Mouse (Mus musculus) MEL (cell line): ENCODE data around the gene Tpcn2. TPM values are rescaled to one million over a fixed set of nuclear protein-coding genes. Genes with fewer than 3 reads are reported as not detected.

Experiments
- DNase-seq: peaks from one replicate; pipeline ENCODE4 v3.0.0; 2011; ENCODE audit warnings: low read depth, low spot score
- H3K27ac ChIP-seq: 2 replicates; pipeline ENCODE4 v1.5.1; 2012; ENCODE audit warnings: low read depth, mild to moderate bottlenecking, control low read depth, low read length, moderate library complexity; ENCODE audit not compliant: control insufficient read depth
- H3K27me3 ChIP-seq, 2 experiments: fragments of 150-350 bp in 1 of 2; sonication (generic) in 1 of 2; 2 replicates each; pipeline ENCODE4 v1.6.1; 2012; ENCODE audit warnings: low read length in 2 of 2, mild to moderate bottlenecking in 2 of 2, improper control_type of control experiment in 1 of 2, moderate library complexity in 1 of 2; ENCODE audit not compliant: insufficient read depth in 2 of 2, control insufficient read depth in 1 of 2
- H3K36me3 ChIP-seq, 2 experiments: 2 replicates each; pipeline ENCODE4 v1.6.1; 2012 to 2014; ENCODE audit warnings: low read length in 2 of 2, improper control_type of control experiment in 1 of 2, inconsistent platforms in 1 of 2, mild to moderate bottlenecking in 1 of 2; ENCODE audit not compliant: insufficient read depth in 2 of 2, control insufficient read depth in 1 of 2
- H3K4me1 ChIP-seq, 2 experiments: fragments of 150-350 bp in 1 of 2; sonication (generic) in 1 of 2; 2 replicates each; pipeline ENCODE4 v1.6.1; 2012; ENCODE audit warnings: low read length in 2 of 2, improper control_type of control experiment in 1 of 2, mild to moderate bottlenecking in 1 of 2; ENCODE audit not compliant: insufficient read depth in 2 of 2, control insufficient read depth in 1 of 2
- H3K4me3 ChIP-seq, 2 experiments: fragments of 150-350 bp in 1 of 2; sonication (generic) in 1 of 2; 2 replicates each; pipeline ENCODE4 v1.5.1; 2012; ENCODE audit warnings: low read depth in 2 of 2, low read length in 2 of 2, mild to moderate bottlenecking in 2 of 2, moderate library complexity in 2 of 2, control low read depth in 1 of 2, improper control_type of control experiment in 1 of 2; ENCODE audit not compliant: control insufficient read depth in 1 of 2, insufficient read depth in 1 of 2
- H3K79me2 ChIP-seq: 2 replicates; pipeline ENCODE4 v1.6.1; 2012; ENCODE audit warnings: mild to moderate bottlenecking, low read length, moderate library complexity; ENCODE audit not compliant: control insufficient read depth, poor library complexity, insufficient read depth
- H3K9ac ChIP-seq: 2 replicates; pipeline ENCODE4 v1.6.1; 2012; ENCODE audit warnings: low read depth, mild to moderate bottlenecking, control low read depth, low read length, moderate library complexity; ENCODE audit not compliant: control insufficient read depth, poor library complexity, severe bottlenecking
- H3K9me3 ChIP-seq: fragments of 150-350 bp; sonication (generic); replicated peaks from 2 replicates; pipeline ENCODE4 v1.6.1; 2012; ENCODE audit warnings: mild to moderate bottlenecking, low read length, improper control_type of control experiment, moderate library complexity; ENCODE audit not compliant: insufficient read depth
- BHLHE40 ChIP-seq: IDR thresholded peaks from 2 replicates; pipeline ENCODE4 v1.6.1; 2012; ENCODE audit warnings: low read depth, mild to moderate bottlenecking, inconsistent platforms, low read length, improper control_type of control experiment, borderline replicate concordance
- CHD1 ChIP-seq: IDR thresholded peaks from 2 replicates; pipeline ENCODE4 v1.6.1; 2012; ENCODE audit warnings: low read depth, mild to moderate bottlenecking, inconsistent platforms, low read length, improper control_type of control experiment
- CHD2 ChIP-seq: IDR thresholded peaks from 2 replicates; pipeline ENCODE4 v1.6.1; 2011; ENCODE audit warnings: low read length, improper control_type of control experiment
- CTCF ChIP-seq, 3 experiments: IDR thresholded peaks in 2 of 3; conservative IDR thresholded peaks in 1 of 3; 2 replicates each; pipeline ENCODE4 v1.5.1; 2011 to 2012; ENCODE audit warnings: low read length in 3 of 3, low read depth in 2 of 3, mild to moderate bottlenecking in 2 of 3, improper control_type of control experiment in 1 of 3, inconsistent platforms in 1 of 3, mixed read lengths in 1 of 3, moderate library complexity in 1 of 3; ENCODE audit not compliant: control insufficient read depth in 1 of 3, insufficient read depth in 1 of 3, poor library complexity in 1 of 3, severe bottlenecking in 1 of 3
- E2F4 ChIP-seq: IDR thresholded peaks from 2 replicates; pipeline ENCODE4 v1.6.1; 2011; ENCODE audit warnings: low read depth, low read length, improper control_type of control experiment, borderline replicate concordance
- EP300 ChIP-seq, 2 experiments: IDR thresholded peaks; 2 replicates each; pipeline ENCODE4 v1.6.1; 2011; ENCODE audit warnings: improper control_type of control experiment in 2 of 2, low read length in 2 of 2, low read depth in 1 of 2, mild to moderate bottlenecking in 1 of 2
- MAFK ChIP-seq: IDR thresholded peaks from 2 replicates; pipeline ENCODE4 v1.6.1; 2011; ENCODE audit warnings: low read depth, mild to moderate bottlenecking, low read length, improper control_type of control experiment, borderline replicate concordance
- MAX ChIP-seq: IDR thresholded peaks from 2 replicates; pipeline ENCODE4 v1.6.1; 2011; ENCODE audit warnings: low read length, improper control_type of control experiment
- MAZ ChIP-seq: IDR thresholded peaks from 2 replicates; pipeline ENCODE4 v1.6.1; 2012; ENCODE audit warnings: low read depth, mild to moderate bottlenecking, inconsistent platforms, low read length, improper control_type of control experiment
- MXI1 ChIP-seq: IDR thresholded peaks from 2 replicates; pipeline ENCODE4 v1.6.1; 2011; ENCODE audit warnings: mild to moderate bottlenecking, low read depth, low read length, improper control_type of control experiment
- MYC ChIP-seq: IDR thresholded peaks from 2 replicates; pipeline ENCODE4 v1.6.1; 2011; ENCODE audit warnings: low read depth, mild to moderate bottlenecking, low read length, improper control_type of control experiment, moderate library complexity
- NELFE ChIP-seq: IDR thresholded peaks from 2 replicates; pipeline ENCODE4 v1.6.1; 2011; ENCODE audit warnings: low read depth, low read length, improper control_type of control experiment
- POLR2A ChIP-seq, 2 experiments: IDR thresholded peaks; 2 replicates each; pipeline ENCODE4 v1.6.1; 2011 to 2012; ENCODE audit warnings: low read length in 2 of 2, mild to moderate bottlenecking in 2 of 2, control low read depth in 1 of 2, improper control_type of control experiment in 1 of 2, low read depth in 1 of 2, moderate library complexity in 1 of 2; ENCODE audit not compliant: control insufficient read depth in 1 of 2, insufficient read depth in 1 of 2, poor library complexity in 1 of 2
- POLR2AphosphoS5 ChIP-seq: IDR thresholded peaks from 2 replicates; pipeline ENCODE4 v1.6.1; 2012; ENCODE audit warnings: low read depth, borderline replicate concordance, mild to moderate bottlenecking, inconsistent platforms, low read length, moderate library complexity, mixed read lengths
- RCOR1 ChIP-seq: IDR thresholded peaks from 2 replicates; pipeline ENCODE4 v1.6.1; 2012; ENCODE audit warnings: low read depth, mild to moderate bottlenecking, inconsistent platforms, low read length, improper control_type of control experiment
- SIN3A ChIP-seq: IDR thresholded peaks from 2 replicates; pipeline ENCODE4 v1.6.1; 2012; ENCODE audit warnings: low read length, improper control_type of control experiment, inconsistent platforms
- TAL1 ChIP-seq: IDR thresholded peaks from 2 replicates; pipeline ENCODE4 v1.6.1; 2012; ENCODE audit warnings: mild to moderate bottlenecking, inconsistent platforms, low read length, moderate library complexity, mixed read lengths
- TBP ChIP-seq: IDR thresholded peaks from 2 replicates; pipeline ENCODE4 v1.8.0; 2011; ENCODE audit warnings: low read depth, low read length, improper control_type of control experiment
- USF1 ChIP-seq: IDR thresholded peaks from 2 replicates; pipeline ENCODE4 v1.6.1; 2014; ENCODE audit warnings: low read depth, mild to moderate bottlenecking, inconsistent platforms, low read length, improper control_type of control experiment, moderate library complexity
- ZC3H11A ChIP-seq: IDR thresholded peaks from 2 replicates; pipeline ENCODE4 v1.6.1; 2012; ENCODE audit warnings: low read depth, mild to moderate bottlenecking, inconsistent platforms, low read length, improper control_type of control experiment
- ZKSCAN1 ChIP-seq: IDR thresholded peaks from 2 replicates; pipeline ENCODE4 v1.6.1; 2012; ENCODE audit warnings: low read depth, mild to moderate bottlenecking, inconsistent platforms, low read length, improper control_type of control experiment, moderate library complexity
- polyA plus RNA-seq, 2 experiments: library from polyadenylated mRNA; stranded (reverse) in 1 of 2; unstranded in 1 of 2; fragments of >175 nt in 1 of 2; fragments of >200 nt in 1 of 2; gene quantifications; 2 replicates each; pipeline versions ENCODE4 v1.2.1 to v1.2.4; 2012; ENCODE audit warnings: low replicate concordance in 2 of 2, low read depth in 1 of 2; ENCODE audit not compliant: insufficient read length in 2 of 2, insufficient read depth in 1 of 2, missing spikeins in 1 of 2
- total RNA-seq: library from RNA; depleted of rRNA; stranded (reverse); fragments of 300-350 nt; gene quantifications from 2 replicates; pipeline ENCODE4 v1.2.3, GENCODE M21; 2012

Gene Tpcn2
- total and polyA plus RNA-seq, 3 experiments = 6.4 to 10.3 TPM; not detected in 1

DNA sequence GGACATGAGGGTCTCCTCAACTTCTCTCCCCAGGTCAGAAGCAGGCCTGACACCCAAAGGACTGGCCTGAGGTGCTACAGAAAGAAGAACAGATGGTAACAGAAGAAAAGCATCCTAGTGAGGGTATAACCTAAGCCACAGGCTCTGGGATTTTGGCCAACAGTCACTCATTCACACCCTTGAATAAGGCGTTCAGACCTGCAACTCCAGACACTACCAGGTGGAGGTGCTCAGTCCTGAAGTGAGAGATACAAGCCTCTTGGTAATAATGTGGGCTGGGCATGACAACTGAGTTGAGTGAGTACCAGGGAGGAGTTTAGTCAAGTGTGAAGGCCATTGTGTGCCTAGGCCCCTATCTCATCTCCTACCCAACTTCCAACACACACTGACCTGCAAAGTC is 129.7 kb downstream of the Tpcn2 start:
- no peak overlapping the region for H3K4me3 ChIP-seq
- DNase-seq = no peak
- H3K36me3 ChIP-seq = no peaks in the 10 kb centered on the region
- no peak for TF ChIP-seq MAX
- TF ChIP-seq, all 39 proteins: peak for 0
- H3K9ac ChIP-seq = no peak overlapping the region
- H3K27ac ChIP-seq = no peak overlapping the region
- H3K27me3 ChIP-seq = no peaks in the 10 kb centered on the region
- no peaks in the 10 kb centered on the region for H3K4me1 ChIP-seq
- H3K9me3 ChIP-seq = no peaks in the 10 kb centered on the region
- no peaks in the 10 kb centered on the region for H3K79me2 ChIP-seq

DNA sequence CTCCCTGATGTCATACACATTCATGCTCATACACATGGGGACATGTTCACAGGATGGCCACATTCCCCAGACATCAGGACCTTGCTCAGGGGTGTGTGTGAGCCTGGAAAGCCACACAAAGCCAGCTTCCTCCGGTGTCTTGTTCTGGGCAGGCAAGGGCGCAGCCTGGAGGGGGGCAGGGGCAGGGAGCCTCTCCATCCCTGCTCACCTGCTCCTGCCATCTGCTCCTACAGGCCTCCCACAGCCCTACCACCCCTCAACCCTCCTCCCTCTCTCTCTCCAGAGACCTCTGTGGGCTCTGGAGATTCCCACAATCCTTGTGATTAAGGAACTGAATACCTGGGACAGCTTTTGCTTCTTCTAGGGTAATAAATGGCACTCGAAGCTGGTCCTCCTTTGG is 132.0 kb downstream of the Tpcn2 start:
- Histone ChIP-seq H3K79me2 (no peaks in the 10 kb centered on the region), H3K27ac (no peak overlapping the region)
- no peak for TF ChIP-seq E2F4
- no peak for TF ChIP-seq CHD2
- TF ChIP-seq CHD1 = no peak
- TF ChIP-seq POLR2AphosphoS5 = no peak
- TF ChIP-seq USF1 = no peak
- TF ChIP-seq TAL1 = no peak
- TF ChIP-seq MAFK = no peak
- no peak for TF ChIP-seq MXI1
- TF ChIP-seq, all 39 proteins: peak for 0
- DNase-seq = no peak
- Histone ChIP-seq H3K9me3 (no peaks in the 10 kb centered on the region), H3K36me3 (no peaks in the 10 kb centered on the region), H3K4me1 (no peaks in the 10 kb centered on the region), H3K9ac (no peak overlapping the region), H3K27me3 (no peaks in the 10 kb centered on the region), H3K4me3 (no peak overlapping the region)

DNA sequence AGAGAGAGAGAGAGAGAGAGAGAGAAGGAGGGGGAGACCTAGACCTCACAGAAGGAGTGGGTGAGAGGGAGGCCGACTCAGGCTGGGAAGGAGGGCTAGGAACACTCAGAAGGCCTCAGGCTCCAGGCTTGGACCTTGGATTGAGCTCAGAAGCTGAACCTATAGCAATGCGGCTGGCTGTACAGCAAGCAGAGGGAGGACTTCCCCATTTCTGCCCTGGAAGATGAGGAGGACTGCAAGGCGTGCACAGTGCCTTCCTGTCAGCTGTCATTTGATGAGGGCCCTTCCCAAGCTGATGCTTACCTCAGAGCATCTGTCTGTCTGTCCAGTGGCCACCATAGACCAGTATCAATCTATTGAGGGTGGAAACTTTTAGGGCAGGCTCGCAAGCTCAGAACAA is 134.9 kb downstream of the Tpcn2 start:
- no peaks in the 10 kb centered on the region for H3K36me3 ChIP-seq
- no peak overlapping the region for H3K27ac ChIP-seq
- DNase-seq = no peak
- H3K4me3 ChIP-seq = no peak overlapping the region
- no peak overlapping the region for H3K9ac ChIP-seq
- no peaks in the 10 kb centered on the region for H3K27me3 ChIP-seq
- no peaks in the 10 kb centered on the region for H3K79me2 ChIP-seq
- H3K4me1 ChIP-seq = no peaks in the 10 kb centered on the region
- TF ChIP-seq NELFE = no peak
- TF ChIP-seq ZC3H11A = no peak
- no peak for TF ChIP-seq EP300 (IDR thresholded peaks at IDR 0.05; ENCODE audit: low read depth in 1 of 2, low read length in 2 of 2)
- no peak for TF ChIP-seq BHLHE40
- no peak for TF ChIP-seq USF1
- TF ChIP-seq MAX = no peak
- no peak for TF ChIP-seq RCOR1
- no peak for TF ChIP-seq ZKSCAN1
- TF ChIP-seq CTCF (IDR thresholded peaks at IDR 0.05 in 2 of 3, conservative IDR thresholded peaks at IDR 0.05 in 1 of 3; ENCODE audit: control insufficient read depth in 1 of 3, insufficient read depth in 1 of 3, low read depth in 2 of 3, low read length in 3 of 3, poor library complexity in 1 of 3, severe bottlenecking in 1 of 3) = no peak
- TF ChIP-seq POLR2A (IDR thresholded peaks at IDR 0.05; ENCODE audit: control insufficient read depth in 1 of 2, insufficient read depth in 1 of 2, low read depth in 1 of 2, low read length in 2 of 2, poor library complexity in 1 of 2) = no peak
- TF ChIP-seq MAZ = no peak
- no peak for TF ChIP-seq MXI1
- no peak for TF ChIP-seq SIN3A
- TF ChIP-seq TBP = no peak
- TF ChIP-seq CHD2 = no peak
- TF ChIP-seq MYC = no peak
- H3K9me3 ChIP-seq = no peaks in the 10 kb centered on the region
